Mouse (Mus musculus) olfactory bulb, adult 2 months (tissue): Measurements from ENCODE around the gene Eva1c.

Source experiments
- CTCF ChIP-seq: fragments of 200-500 bp; IDR thresholded peaks from 2 replicates; pipeline ENCODE4 v1.5.1; 2012; ENCODE audit warnings: low read depth, mild to moderate bottlenecking, low read length, moderate library complexity; ENCODE audit not compliant: insufficient read depth
- POLR2A ChIP-seq: fragments of 200-500 bp; IDR thresholded peaks from 2 replicates; pipeline ENCODE4 v1.6.1; 2012; ENCODE audit warnings: mild to moderate bottlenecking, low read depth, low read length, moderate library complexity; ENCODE audit not compliant: insufficient read depth

DNA sequence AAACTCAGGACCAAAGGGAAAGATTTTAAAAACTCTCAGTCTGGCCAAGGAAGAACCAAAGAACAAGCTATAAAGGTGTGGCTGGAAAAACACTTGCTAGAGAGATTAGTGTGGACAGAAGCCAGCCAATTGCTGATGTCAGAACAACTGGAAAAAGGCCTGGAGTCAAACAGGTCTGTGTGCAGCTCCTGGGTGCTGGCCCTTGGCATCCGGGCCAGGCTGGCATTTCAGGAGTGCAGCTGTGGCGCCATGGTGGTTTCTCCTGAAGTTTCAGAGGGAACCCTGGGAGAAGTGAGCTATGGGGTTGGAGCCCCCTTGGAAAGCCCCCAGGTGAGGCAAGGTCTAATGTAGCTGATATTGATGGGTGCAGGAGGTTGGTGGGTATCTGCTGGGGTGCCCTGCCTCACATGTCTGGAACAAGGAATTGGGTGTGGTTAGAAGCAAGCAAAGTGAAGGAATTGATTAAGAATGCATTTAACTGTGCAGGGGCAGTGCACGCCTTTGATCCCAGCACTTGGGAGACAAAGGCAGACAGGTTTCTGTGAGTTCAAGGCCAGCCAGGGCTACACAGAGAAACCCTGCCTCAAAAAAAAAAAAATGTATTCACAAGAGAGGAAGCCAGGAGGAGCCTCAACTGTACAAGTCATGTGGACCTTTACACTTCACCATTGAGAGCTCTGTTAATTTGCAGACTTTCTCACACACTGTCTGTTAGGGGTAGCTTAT is 51.8 kb downstream of the Eva1c start:
- no peak for TF ChIP-seq POLR2A
- TF ChIP-seq CTCF = no peak
